Mouse (Mus musculus) limb, embryonic 14.5 days (tissue): ENCODE measurements at regions not wholly inside any gene's neighbourhood (a gene's known extent, or its start where the extent isn't known, plus 50 kb on each side); places are given as distances from the start of the nearest gene placed in this dataset.
"Not testable (repeated sequence)": the region's sequence is repeated elsewhere in the genome, so short reads cannot be mapped to it uniquely, and the experiment has no call there.

ENCODE experiments used
- ATAC-seq: fragments of 200-750 bp; cut with Nextera tagmentation; 2 replicates; pipeline ENCODE4 v1.8.0; 2017; ENCODE audit warnings: low read depth, moderate number of reproducible peaks, moderate TSS enrichment; ENCODE audit not compliant: low FRiP score
- DNase-seq: peaks from one replicate; pipeline ENCODE4 v3.0.0-alpha.2; 2015; ENCODE audit warnings: low spot score
- H3K27ac ChIP-seq: fragments of 300-500 bp; sonication (generic); replicated peaks from 2 replicates; pipeline ENCODE4 v1.5.1; 2014; ENCODE audit warnings: low read depth, mild to moderate bottlenecking, low read length, moderate library complexity, mixed read lengths
- H3K27me3 ChIP-seq: fragments of 300-500 bp; sonication (generic); 2 replicates; pipeline ENCODE4 v1.6.1; 2014; ENCODE audit warnings: low read length, mixed read lengths; ENCODE audit not compliant: control insufficient read depth, insufficient read depth
- H3K36me3 ChIP-seq: fragments of 300-500 bp; sonication (generic); 2 replicates; pipeline ENCODE4 v1.6.1; 2014; ENCODE audit warnings: mild to moderate bottlenecking, low read length, moderate library complexity, mixed read lengths; ENCODE audit not compliant: control insufficient read depth, insufficient read depth
- H3K4me1 ChIP-seq: fragments of 300-500 bp; sonication (generic); 2 replicates; pipeline ENCODE4 v1.6.1; 2014; ENCODE audit warnings: antibody characterized with exemption, low read length, mixed read lengths; ENCODE audit not compliant: control insufficient read depth, insufficient read depth
- H3K4me2 ChIP-seq: fragments of 300-500 bp; sonication (generic); replicated peaks from 2 replicates; pipeline ENCODE4 v1.6.1; 2014; ENCODE audit warnings: low read depth, mild to moderate bottlenecking, low read length, moderate library complexity; ENCODE audit not compliant: severe bottlenecking
- H3K4me3 ChIP-seq: fragments of 300-500 bp; sonication (generic); replicated peaks from 2 replicates; pipeline ENCODE4 v1.5.1; 2014; ENCODE audit warnings: low read length
- H3K9ac ChIP-seq: fragments of 300-500 bp; sonication (generic); 2 replicates; pipeline ENCODE4 v1.6.1; 2014; ENCODE audit warnings: mild to moderate bottlenecking, low read depth, low read length, moderate library complexity; ENCODE audit not compliant: severe bottlenecking
- H3K9me3 ChIP-seq: fragments of 300-500 bp; sonication (generic); 2 replicates; pipeline ENCODE4 v1.6.1; 2016; ENCODE audit warnings: low read length; ENCODE audit not compliant: control insufficient read depth
- POLR2A ChIP-seq: fragments of 200-500 bp; IDR thresholded peaks from 2 replicates; pipeline ENCODE4 v1.8.0; 2012; ENCODE audit warnings: inconsistent platforms, mild to moderate bottlenecking, moderate library complexity, borderline replicate concordance; ENCODE audit not compliant: insufficient read depth, insufficient read length; ENCODE audit errors: extremely low read depth
- WGBS: fragments of 180-500 bp; shearing (Covaris S2); extraction: QIAGEN DNeasy Blood & Tissue Kit; methylation state at CpG from one replicate; pipeline ENCODE4 v1.1.7; 2014; 5-methylcytosine and 5-hydroxymethylcytosine counted together

GRCm38 (mm10) chr17:69604698-69605097, 165.6 kb downstream of the Akain1 start:
- WGBS: 63% methylated on average over 6 of the region's 6 CpGs

GRCm38 (mm10) chr17:69605458-69605857, 166.3 kb downstream of the Akain1 start:
- Histone ChIP-seq H3K27ac (no peak overlapping the region), H3K9me3 (no peaks in the 10 kb centered on the region), H3K4me3 (no peak overlapping the region), H3K36me3 (no peaks in the 10 kb centered on the region), H3K9ac (no peak overlapping the region), H3K4me2 (no peak overlapping the region), H3K4me1 (no peaks in the 10 kb centered on the region), H3K27me3 (no peaks in the 10 kb centered on the region)
- WGBS: 74% methylated on average over 9 of the region's 9 CpGs
- DNase-seq (no peak), ATAC-seq (no peak)
- TF ChIP-seq POLR2A: no peak

More at GRCm38 (mm10) chr17:69604698-69605097, 165.6 kb downstream of the Akain1 start:
- TF ChIP-seq POLR2A: no peak
- H3K36me3 ChIP-seq: no peaks in the 10 kb centered on the region
- no peak for DNase-seq
- no peak overlapping the region for H3K27ac ChIP-seq
- ATAC-seq: no peak
- no peaks in the 10 kb centered on the region for H3K4me1 ChIP-seq
- H3K9me3 ChIP-seq: no peaks in the 10 kb centered on the region
- no peak overlapping the region for H3K4me3 ChIP-seq
- H3K27me3 ChIP-seq: no peaks in the 10 kb centered on the region
- no peak overlapping the region for H3K4me2 ChIP-seq
- no peak overlapping the region for H3K9ac ChIP-seq

- Histone ChIP-seq H3K27ac (no peak overlapping the region), H3K9ac (no peak overlapping the region), H3K27me3 (no peaks in the 10 kb centered on the region), H3K36me3 (no peaks in the 10 kb centered on the region), H3K4me1 (no peaks in the 10 kb centered on the region), H3K4me2 (no peak overlapping the region), H3K9me3 (no peaks in the 10 kb centered on the region), H3K4me3 (no peak overlapping the region)
- TF ChIP-seq POLR2A: no peak
- ATAC-seq (no peak), DNase-seq (no peak)
- 59% methylated on average over 3 of the region's 3 CpGs for WGBS
Observed at GRCm38 (mm10) chr17:69631411-69631810, 192.3 kb downstream of the Akain1 start.

GRCm38 (mm10) chr17:69650496-69650895, 211.4 kb downstream of the Akain1 start:
- not testable (repeated sequence) for H3K27me3 ChIP-seq, H3K36me3 ChIP-seq, DNase-seq, ATAC-seq, H3K4me1 ChIP-seq, H3K9ac ChIP-seq, H3K4me3 ChIP-seq, H3K27ac ChIP-seq, H3K4me2 ChIP-seq, H3K9me3 ChIP-seq
- WGBS: 90% methylated on average over 2 of the region's 2 CpGs

- Histone ChIP-seq H3K4me2 (no peak overlapping the region), H3K9me3 (0 out of 2 replicates have a peak, but pooled peaks cover 3% of the 10 kb centered on the region), H3K4me3 (no peak overlapping the region), H3K36me3 (no peaks in the 10 kb centered on the region), H3K9ac (no peak overlapping the region), H3K27me3 (no peaks in the 10 kb centered on the region), H3K27ac (no peak overlapping the region), H3K4me1 (no peaks in the 10 kb centered on the region)
- ATAC-seq (no peak), DNase-seq (no peak)
- WGBS: 57% methylated on average over 2 of the region's 2 CpGs
- TF ChIP-seq POLR2A: no peak
Observed at GRCm38 (mm10) chr17:69654586-69654985, 215.5 kb downstream of the Akain1 start.

GRCm38 (mm10) chr17:69672530-69672929, 233.4 kb downstream of the Akain1 start:
- ATAC-seq (peak; percentile 76), DNase-seq (peak; percentile 56)
- Histone ChIP-seq H3K9ac (no peak overlapping the region), H3K4me1 (no peaks in the 10 kb centered on the region), H3K27ac (no peak overlapping the region), H3K4me2 (no peak overlapping the region), H3K27me3 (no peaks in the 10 kb centered on the region), H3K36me3 (no peaks in the 10 kb centered on the region), H3K4me3 (no peak overlapping the region), H3K9me3 (no peaks in the 10 kb centered on the region)
- WGBS: 71% methylated on average over 3 of the region's 3 CpGs
- TF ChIP-seq POLR2A: no peak
